Mouse (Mus musculus): ENCODE measurements at regions not wholly inside any gene's neighbourhood (a gene's known extent, or its start where the extent isn't known, plus 50 kb on each side); places are given as distances from the start of the nearest gene placed in this dataset.

DNA sequence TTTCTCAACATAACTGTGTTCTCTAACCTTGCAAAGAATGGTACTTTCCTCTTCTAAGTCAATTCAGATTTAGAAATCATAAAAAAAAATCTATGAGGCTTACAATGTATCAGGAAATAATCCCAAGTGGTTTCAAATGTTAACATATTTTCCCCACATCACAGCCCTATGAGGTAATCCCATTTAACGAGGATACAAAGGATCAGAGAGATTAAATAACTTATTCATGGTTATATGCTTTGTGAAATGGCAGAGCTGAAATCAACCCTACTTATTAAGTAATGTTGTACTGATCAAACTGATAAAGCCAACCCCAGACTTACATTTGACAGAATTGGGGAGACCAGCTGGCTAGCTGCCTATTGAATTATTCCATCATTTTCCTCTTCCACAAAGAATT is 614.4 kb downstream of the Ntrk3 start:
- no peaks in the 10 kb centered on the region for H3K4me1 ChIP-seq (replicated peaks; ENCODE audit: control insufficient read depth, insufficient read depth, low read length)
- no peak overlapping the region for H3K4me3 ChIP-seq (replicated peaks; ENCODE audit: low read length)
- DNase-seq (ENCODE audit: low spot score) (no peak), ATAC-seq (ENCODE audit: low FRiP score) (no peak)
- WGBS, result 84% methylated on average over 1 of the region's 1 CpGs
- H3K36me3 ChIP-seq (replicated peaks; ENCODE audit: control insufficient read depth, insufficient read depth), result no peaks in the 10 kb centered on the region
- no peaks in the 10 kb centered on the region for H3K27me3 ChIP-seq (ENCODE audit: control insufficient read depth, insufficient read depth, low read length)
- H3K9me3 ChIP-seq (ENCODE audit: control insufficient read depth, low read length), result no peaks in the 10 kb centered on the region
- no peak overlapping the region for H3K4me2 ChIP-seq (replicated peaks)
- H3K9ac ChIP-seq, result no peak overlapping the region
- H3K27ac ChIP-seq, result no peak overlapping the region

- Histone ChIP-seq H3K9me3 (ENCODE audit: control insufficient read depth, low read length) (peaks cover 12% of the 10 kb centered on the region; the same call in 1 of the 2 replicates), H3K4me1 (replicated peaks; ENCODE audit: control insufficient read depth, insufficient read depth, low read length) (no peaks in the 10 kb centered on the region), H3K27me3 (ENCODE audit: control insufficient read depth, insufficient read depth, low read length) (no peaks in the 10 kb centered on the region), H3K36me3 (replicated peaks; ENCODE audit: control insufficient read depth, insufficient read depth) (no peaks in the 10 kb centered on the region), H3K4me2 (replicated peaks) (no peak overlapping the region), H3K4me3 (replicated peaks; ENCODE audit: low read length) (no peak overlapping the region), H3K27ac (no peak overlapping the region), H3K9ac (no peak overlapping the region)
- DNase-seq (ENCODE audit: low spot score) (no peak), ATAC-seq (ENCODE audit: low FRiP score) (no peak)
- WGBS, result 80% methylated on average over 5 of the region's 5 CpGs
Observed at GRCm38 (mm10) chr7:78121151-78121486, 616.7 kb downstream of the Ntrk3 start.

DNA sequence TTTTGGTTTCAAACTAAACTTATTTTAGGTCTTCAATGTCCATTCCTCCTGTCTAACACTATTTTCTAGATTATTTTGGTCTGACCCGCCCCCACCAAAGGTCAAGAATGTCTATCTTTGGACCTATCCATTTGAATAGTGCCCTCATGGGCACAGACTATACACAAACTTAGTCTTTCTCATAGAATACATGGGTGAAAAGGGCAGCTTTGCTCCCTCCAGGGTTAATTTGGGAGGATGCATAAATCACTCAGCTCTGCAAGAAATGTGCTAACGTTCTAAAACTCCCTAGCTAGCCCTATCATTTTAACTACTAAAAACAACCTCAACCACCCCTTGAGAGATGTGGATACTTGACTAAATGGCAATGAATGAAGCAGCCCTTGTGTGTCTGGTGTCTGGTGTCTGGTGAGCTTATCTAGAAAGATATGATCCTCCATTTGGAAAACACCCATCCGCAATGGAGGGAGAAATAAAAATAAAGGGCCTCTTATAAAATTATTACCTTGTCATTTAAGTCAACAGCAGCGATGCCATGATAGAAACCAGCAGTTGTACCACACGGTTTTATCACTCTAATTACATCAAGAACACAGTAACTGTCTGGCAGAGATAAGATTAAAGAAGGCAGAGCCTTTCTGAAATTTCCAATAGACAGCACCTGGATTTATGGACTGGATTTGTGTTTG is 617.2 kb downstream of the Ntrk3 start:
- WGBS, result 77% methylated on average over 5 of the region's 5 CpGs
- Histone ChIP-seq H3K27me3 (ENCODE audit: control insufficient read depth, insufficient read depth, low read length) (no peaks in the 10 kb centered on the region), H3K9ac (no peak overlapping the region), H3K9me3 (ENCODE audit: control insufficient read depth, low read length) (peaks cover 12% of the 10 kb centered on the region; the same call in 1 of the 2 replicates), H3K27ac (no peak overlapping the region), H3K4me3 (replicated peaks; ENCODE audit: low read length) (no peak overlapping the region), H3K4me2 (replicated peaks) (no peak overlapping the region), H3K36me3 (replicated peaks; ENCODE audit: control insufficient read depth, insufficient read depth) (no peaks in the 10 kb centered on the region), H3K4me1 (replicated peaks; ENCODE audit: control insufficient read depth, insufficient read depth, low read length) (no peaks in the 10 kb centered on the region)
- no peak for DNase-seq (ENCODE audit: low spot score)
- ATAC-seq (ENCODE audit: low FRiP score), result no peak

- 94% methylated on average over 1 of the region's 1 CpGs for WGBS
- Histone ChIP-seq H3K27me3 (ENCODE audit: control insufficient read depth, insufficient read depth, low read length) (no peaks in the 10 kb centered on the region), H3K36me3 (replicated peaks; ENCODE audit: control insufficient read depth, insufficient read depth) (no peaks in the 10 kb centered on the region), H3K9me3 (ENCODE audit: control insufficient read depth, low read length) (peaks cover 12% of the 10 kb centered on the region; the same call in 1 of the 2 replicates), H3K4me3 (replicated peaks; ENCODE audit: low read length) (no peak overlapping the region), H3K9ac (no peak overlapping the region), H3K4me2 (replicated peaks) (no peak overlapping the region), H3K4me1 (replicated peaks; ENCODE audit: control insufficient read depth, insufficient read depth, low read length) (no peaks in the 10 kb centered on the region), H3K27ac (no peak overlapping the region)
- DNase-seq (ENCODE audit: low spot score), result no peak
- ATAC-seq (ENCODE audit: low FRiP score), result no peak
Observed at GRCm38 (mm10) chr7:78119809-78120208, 618.0 kb downstream of the Ntrk3 start.

DNA sequence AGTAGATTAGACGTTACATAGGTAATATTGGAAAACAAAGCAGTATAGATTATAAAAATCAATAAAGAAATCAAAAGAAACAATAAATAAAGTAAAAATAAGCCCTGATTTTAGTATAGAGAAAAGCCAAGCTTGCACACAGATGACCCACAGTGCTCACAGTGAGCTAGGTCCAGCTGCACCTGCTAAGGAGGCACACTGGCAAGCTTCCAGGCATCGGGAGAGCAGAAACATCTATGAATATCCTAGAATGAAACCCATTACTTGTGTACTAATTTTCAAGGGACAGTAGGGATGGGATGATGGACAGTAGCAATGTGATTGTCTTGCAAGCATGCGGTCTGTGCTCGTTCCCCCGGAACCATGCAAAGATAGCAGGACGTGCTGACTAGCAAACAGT is 626.5 kb downstream of the Ntrk3 start:
- WGBS, result 79% methylated on average over 6 of the region's 6 CpGs
- no peaks in the 10 kb centered on the region for H3K4me1 ChIP-seq (replicated peaks; ENCODE audit: control insufficient read depth, insufficient read depth, low read length)

DNA sequence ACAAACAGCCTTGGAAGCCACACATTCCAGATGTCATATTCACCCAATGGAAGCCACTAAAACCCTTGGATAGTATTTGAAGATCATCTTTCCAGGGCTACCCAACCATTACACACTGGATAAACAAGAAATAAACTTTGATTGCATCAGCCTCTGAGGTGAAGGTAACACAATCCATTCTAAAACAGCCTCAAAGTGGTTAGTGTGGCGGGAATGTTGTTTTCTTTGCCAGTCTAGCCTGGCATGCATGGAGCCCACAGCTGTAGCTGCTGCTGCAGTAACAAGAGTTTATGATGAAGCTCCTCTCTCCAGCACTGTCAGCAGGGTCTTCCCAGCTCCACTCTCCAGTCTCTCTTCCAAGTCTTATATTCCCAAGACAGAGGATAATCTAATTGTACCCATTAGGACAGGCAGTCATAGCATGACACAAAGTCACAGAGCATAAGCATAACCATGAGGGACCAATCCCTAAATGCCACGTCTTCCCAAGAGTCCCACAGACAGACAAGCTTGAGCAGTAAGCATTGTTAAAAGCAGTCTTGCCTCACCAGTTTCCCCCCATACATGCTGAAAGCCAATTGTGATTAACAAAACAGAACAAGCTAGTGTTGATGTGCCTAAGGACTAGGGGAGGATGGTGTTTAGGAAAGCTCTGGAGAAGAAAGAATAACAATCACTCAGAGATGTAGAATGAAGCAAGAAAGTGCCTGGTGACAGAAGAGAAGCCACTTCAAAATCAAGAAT is 634.1 kb downstream of the Ntrk3 start:
- no peak for DNase-seq (ENCODE audit: low spot score)
- Histone ChIP-seq H3K9ac (no peak overlapping the region), H3K27ac (no peak overlapping the region), H3K27me3 (ENCODE audit: control insufficient read depth, insufficient read depth, low read length) (no peaks in the 10 kb centered on the region), H3K9me3 (ENCODE audit: control insufficient read depth, low read length) (no peaks in the 10 kb centered on the region), H3K4me3 (replicated peaks; ENCODE audit: low read length) (no peak overlapping the region), H3K4me2 (replicated peaks) (no peak overlapping the region), H3K36me3 (replicated peaks; ENCODE audit: control insufficient read depth, insufficient read depth) (no peaks in the 10 kb centered on the region), H3K4me1 (replicated peaks; ENCODE audit: control insufficient read depth, insufficient read depth, low read length) (no peaks in the 10 kb centered on the region)
- ATAC-seq (ENCODE audit: low FRiP score), result no peak
- WGBS, result 81% methylated on average over 2 of the region's 2 CpGs

More for the DNA sequence above, 626.5 kb downstream of the Ntrk3 start:
- Histone ChIP-seq H3K4me3 (replicated peaks; ENCODE audit: low read length) (no peak overlapping the region), H3K4me2 (replicated peaks) (no peak overlapping the region), H3K9me3 (ENCODE audit: control insufficient read depth, low read length) (no peaks in the 10 kb centered on the region), H3K9ac (no peak overlapping the region), H3K27me3 (ENCODE audit: control insufficient read depth, insufficient read depth, low read length) (no peaks in the 10 kb centered on the region), H3K27ac (no peak overlapping the region), H3K36me3 (replicated peaks; ENCODE audit: control insufficient read depth, insufficient read depth) (no peaks in the 10 kb centered on the region)
- DNase-seq (ENCODE audit: low spot score), result no peak
- no peak for ATAC-seq (ENCODE audit: low FRiP score)

DNA sequence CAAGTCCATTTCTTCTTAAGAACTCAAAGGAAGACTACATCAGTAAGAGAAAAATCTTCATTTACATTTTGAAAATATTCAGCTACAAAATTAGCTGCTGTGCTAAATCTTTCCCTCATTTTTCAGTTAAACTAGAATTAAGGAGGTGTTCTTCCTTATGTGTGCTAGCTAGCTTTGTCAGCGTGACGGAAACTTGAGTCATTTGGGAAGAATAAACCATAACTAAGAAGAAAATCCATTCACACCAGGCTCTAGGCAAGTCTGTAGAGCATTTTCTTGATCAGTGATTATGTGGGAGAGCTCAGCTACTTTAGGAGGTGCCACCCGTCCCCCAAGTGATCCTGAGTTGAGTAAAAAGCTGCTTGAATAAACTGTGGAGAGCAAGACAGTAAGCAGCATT is 635.4 kb downstream of the Ntrk3 start:
- WGBS, result 95% methylated on average over 3 of the region's 3 CpGs
- ATAC-seq (ENCODE audit: low FRiP score) (no peak), DNase-seq (ENCODE audit: low spot score) (no peak)
- no peaks in the 10 kb centered on the region for H3K27me3 ChIP-seq (ENCODE audit: control insufficient read depth, insufficient read depth, low read length)
- H3K36me3 ChIP-seq (replicated peaks; ENCODE audit: control insufficient read depth, insufficient read depth), result no peaks in the 10 kb centered on the region
- no peak overlapping the region for H3K4me2 ChIP-seq (replicated peaks)
- H3K4me1 ChIP-seq (replicated peaks; ENCODE audit: control insufficient read depth, insufficient read depth, low read length), result no peaks in the 10 kb centered on the region
- no peak overlapping the region for H3K9ac ChIP-seq
- H3K9me3 ChIP-seq (ENCODE audit: control insufficient read depth, low read length), result no peaks in the 10 kb centered on the region
- no peak overlapping the region for H3K27ac ChIP-seq
- H3K4me3 ChIP-seq (replicated peaks; ENCODE audit: low read length), result no peak overlapping the region

GRCm38 (mm10) chr7:78086566-78087008 is 651.2 kb downstream of the Ntrk3 start:
- WGBS, result 58% methylated on average over 4 of the region's 4 CpGs
- no peaks in the 10 kb centered on the region for H3K9me3 ChIP-seq (ENCODE audit: control insufficient read depth, low read length)
- ATAC-seq (ENCODE audit: low FRiP score), result no peak
- H3K27me3 ChIP-seq (ENCODE audit: control insufficient read depth, insufficient read depth, low read length), result no peaks in the 10 kb centered on the region
- peak overlapping the region; percentile 38; the same call in 1 of the 2 replicates for H3K27ac ChIP-seq
- no peaks in the 10 kb centered on the region for H3K36me3 ChIP-seq (replicated peaks; ENCODE audit: control insufficient read depth, insufficient read depth)
- H3K9ac ChIP-seq, result no peak overlapping the region
- DNase-seq (ENCODE audit: low spot score), result peak; percentile 31
- 0 out of 2 replicates have a peak overlapping the region, but pooled peaks have one; percentile 15 for H3K4me2 ChIP-seq (replicated peaks)
- no peak overlapping the region for H3K4me3 ChIP-seq (replicated peaks; ENCODE audit: low read length)
- H3K4me1 ChIP-seq (replicated peaks; ENCODE audit: control insufficient read depth, insufficient read depth, low read length), result peaks cover 10% of the 10 kb centered on the region; the same call in 1 of the 2 replicates

DNA sequence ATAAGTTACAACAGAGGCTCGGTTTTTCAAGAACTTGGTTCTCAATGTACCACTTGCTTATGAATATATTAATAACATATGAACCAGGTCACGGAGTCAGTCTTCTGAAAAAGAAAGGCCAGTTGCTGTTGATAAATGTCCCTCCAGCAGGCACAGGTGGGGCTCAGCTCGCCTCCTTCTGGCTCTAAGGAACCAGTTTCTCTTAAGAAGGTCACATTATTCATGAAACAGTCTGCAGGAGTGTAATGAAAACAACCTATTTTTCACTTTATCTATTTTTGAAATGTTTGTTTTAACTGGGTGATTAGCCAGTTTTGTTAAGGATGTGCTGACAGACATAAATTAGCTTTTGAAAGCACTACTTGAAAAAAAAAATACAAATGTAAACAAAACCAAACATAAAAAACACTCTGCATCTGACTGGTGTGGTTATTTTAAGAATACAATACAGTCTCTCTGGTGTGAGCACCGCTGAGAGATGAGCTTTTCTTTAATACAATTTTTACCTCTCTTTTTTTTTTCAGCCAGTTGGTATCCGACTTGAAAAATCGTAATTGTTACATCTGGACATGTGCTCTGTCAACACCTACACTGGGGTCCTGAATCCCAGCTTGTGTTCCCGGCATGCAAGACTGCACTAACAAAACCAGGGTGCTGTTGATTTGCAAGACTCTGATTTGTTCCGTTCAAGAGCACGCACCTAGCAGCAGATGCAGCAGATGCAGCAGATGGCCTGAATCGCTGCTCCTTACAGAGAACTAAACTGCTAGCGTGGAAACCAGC is 651.8 kb downstream of the Ntrk3 start:
- DNase-seq (ENCODE audit: low spot score) (peak; percentile 68), ATAC-seq (ENCODE audit: low FRiP score) (peak; percentile 51; the same call in 1 of the 2 replicates)
- no peaks in the 10 kb centered on the region for H3K36me3 ChIP-seq (replicated peaks; ENCODE audit: control insufficient read depth, insufficient read depth)
- 0 out of 2 replicates have a peak overlapping the region, but pooled peaks have one; percentile 15 for H3K4me2 ChIP-seq (replicated peaks)
- H3K27ac ChIP-seq, result peak overlapping the region; percentile 38; the same call in 1 of the 2 replicates
- 33% methylated on average over 11 of the region's 11 CpGs for WGBS
- no peaks in the 10 kb centered on the region for H3K27me3 ChIP-seq (ENCODE audit: control insufficient read depth, insufficient read depth, low read length)
- H3K4me1 ChIP-seq (replicated peaks; ENCODE audit: control insufficient read depth, insufficient read depth, low read length), result peaks cover 10% of the 10 kb centered on the region; the same call in 1 of the 2 replicates
- no peak overlapping the region for H3K9ac ChIP-seq
- no peak overlapping the region for H3K4me3 ChIP-seq (replicated peaks; ENCODE audit: low read length)
- H3K9me3 ChIP-seq (ENCODE audit: control insufficient read depth, low read length), result no peaks in the 10 kb centered on the region
